Mouse (Mus musculus): ENCODE results near the gene Gli2. TPM values are rescaled to one million over a fixed set of nuclear protein-coding genes. Genes with fewer than 3 reads are reported as not detected.

Gene Gli2
- polyA plus RNA-seq, 1 experiment from 2014 or later: 17.8 TPM

DNA sequence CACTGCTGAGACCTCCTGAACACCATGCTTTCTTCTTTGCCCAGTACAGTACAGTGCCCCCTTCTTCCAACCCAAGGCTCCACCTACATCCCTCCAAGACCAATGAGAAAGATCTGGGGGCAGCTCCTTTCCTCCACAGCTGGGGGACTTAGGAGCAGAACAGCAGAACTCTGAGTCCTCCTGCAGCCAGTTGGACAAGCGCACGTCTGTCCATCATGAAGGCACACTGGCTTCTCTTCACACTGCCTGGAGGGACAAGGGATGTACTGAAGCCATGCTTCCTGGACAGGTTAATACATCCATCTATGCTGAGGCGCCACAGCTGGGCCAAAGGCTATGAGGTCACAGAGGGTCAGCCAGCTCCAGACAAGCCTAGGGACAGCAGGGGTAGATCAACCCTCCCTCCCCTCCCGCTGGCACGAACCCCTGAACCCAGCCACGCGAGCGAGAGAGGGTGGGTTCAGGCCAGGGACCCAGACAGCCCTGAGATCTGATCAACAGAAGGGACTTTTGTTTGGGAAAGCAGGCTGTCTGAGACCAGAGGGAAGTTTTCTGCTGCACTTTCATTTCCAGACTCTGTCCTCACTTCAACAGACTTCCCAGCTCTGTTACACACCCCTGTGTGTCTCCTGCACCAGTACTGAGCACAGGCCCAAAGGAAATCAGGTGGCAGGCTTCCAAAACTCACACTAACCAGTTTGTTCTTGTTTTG is 27.6 kb downstream of the Gli2 start:
- 0 out of 2 replicates have a peak, but pooled peaks cover 7% of the 10 kb centered on the region for H3K4me1 ChIP-seq (ENCODE audit: control insufficient read depth, insufficient read depth, low read length)
- 50% methylated on average over 8 of the region's 8 CpGs for WGBS
- no peak for ATAC-seq (ENCODE audit: insufficient number of reproducible peaks, low FRiP score, low TSS enrichment, low read depth)

GRCm38 (mm10) chr1:119022311-119022710 is 31.1 kb downstream of the Gli2 start:
- DNase-seq (ENCODE audit: low spot score) (no peak), ATAC-seq (ENCODE audit: insufficient number of reproducible peaks, low FRiP score, low TSS enrichment, low read depth) (no peak)
- Histone ChIP-seq H3K9ac (ENCODE audit: low read length) (no peak overlapping the region), H3K27me3 (ENCODE audit: control insufficient read depth, insufficient read depth, low read length) (no peaks in the 10 kb centered on the region), H3K9me3 (ENCODE audit: control insufficient read depth, low read length) (no peaks in the 10 kb centered on the region), H3K4me2 (ENCODE audit: low read depth, severe bottlenecking) (no peak overlapping the region), H3K36me3 (ENCODE audit: control insufficient read depth, insufficient read depth, low read length) (no peaks in the 10 kb centered on the region), H3K4me1 (ENCODE audit: control insufficient read depth, insufficient read depth, low read length) (0 out of 2 replicates have a peak, but pooled peaks cover 6% of the 10 kb centered on the region), H3K4me3 (ENCODE audit: low read depth, low read length) (no peak overlapping the region), H3K27ac (replicated peaks; ENCODE audit: low read depth, low read length) (no peak overlapping the region)
- WGBS: 93% methylated on average over 1 of the region's 1 CpGs

More for the DNA sequence above, 27.6 kb downstream of the Gli2 start:
- no peak for DNase-seq (ENCODE audit: low spot score)
- no peak overlapping the region for H3K4me3 ChIP-seq (ENCODE audit: low read depth, low read length)
- H3K4me2 ChIP-seq (ENCODE audit: low read depth, severe bottlenecking): no peak overlapping the region
- H3K9ac ChIP-seq (ENCODE audit: low read length): no peak overlapping the region
- no peaks in the 10 kb centered on the region; the same call in 1 of the 2 replicates for H3K36me3 ChIP-seq (ENCODE audit: control insufficient read depth, insufficient read depth, low read length)
- H3K27me3 ChIP-seq (ENCODE audit: control insufficient read depth, insufficient read depth, low read length): no peaks in the 10 kb centered on the region
- no peak overlapping the region for H3K27ac ChIP-seq (replicated peaks; ENCODE audit: low read depth, low read length)
- no peaks in the 10 kb centered on the region for H3K9me3 ChIP-seq (ENCODE audit: control insufficient read depth, low read length)

- H3K27ac ChIP-seq (replicated peaks; ENCODE audit: low read depth, low read length): no peak overlapping the region
- no peak overlapping the region for H3K9ac ChIP-seq (ENCODE audit: low read length)
- no peak overlapping the region for H3K4me2 ChIP-seq (ENCODE audit: low read depth, severe bottlenecking)
- DNase-seq (ENCODE audit: low spot score): no peak
- ATAC-seq (ENCODE audit: insufficient number of reproducible peaks, low FRiP score, low TSS enrichment, low read depth): no peak
- H3K9me3 ChIP-seq (ENCODE audit: control insufficient read depth, low read length): no peaks in the 10 kb centered on the region
- no peak overlapping the region for H3K4me3 ChIP-seq (ENCODE audit: low read depth, low read length)
- no peaks in the 10 kb centered on the region for H3K36me3 ChIP-seq (ENCODE audit: control insufficient read depth, insufficient read depth, low read length)
- no peaks in the 10 kb centered on the region for H3K4me1 ChIP-seq (ENCODE audit: control insufficient read depth, insufficient read depth, low read length)
- WGBS: 96% methylated on average over 2 of the region's 2 CpGs
- no peaks in the 10 kb centered on the region for H3K27me3 ChIP-seq (ENCODE audit: control insufficient read depth, insufficient read depth, low read length)
Measured at GRCm38 (mm10) chr1:119020092-119020491, 33.3 kb downstream of the Gli2 start.

DNA sequence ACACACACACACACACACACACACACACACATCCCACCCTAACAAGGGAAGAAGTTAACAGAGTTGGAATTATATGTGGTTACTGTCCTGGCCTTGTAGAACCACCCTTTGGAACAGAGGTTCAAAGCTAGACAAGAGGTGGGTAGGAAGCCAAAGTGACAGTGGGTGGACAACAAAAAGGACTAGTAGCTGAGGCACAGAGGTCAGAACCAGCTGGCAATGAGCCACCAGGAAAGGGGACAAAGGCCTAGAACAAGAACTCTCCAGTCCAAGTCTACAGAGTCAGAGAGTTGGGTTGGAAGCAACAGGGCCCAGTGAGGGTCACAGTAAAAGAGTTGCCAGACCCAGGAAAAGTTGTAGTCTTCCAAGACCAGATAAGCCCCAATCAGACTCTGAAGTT is 34.4 kb downstream of the Gli2 start:
- Histone ChIP-seq H3K4me2 (ENCODE audit: low read depth, severe bottlenecking) (no peak overlapping the region), H3K4me1 (ENCODE audit: control insufficient read depth, insufficient read depth, low read length) (no peaks in the 10 kb centered on the region), H3K9ac (ENCODE audit: low read length) (no peak overlapping the region), H3K27ac (replicated peaks; ENCODE audit: low read depth, low read length) (no peak overlapping the region), H3K27me3 (ENCODE audit: control insufficient read depth, insufficient read depth, low read length) (no peaks in the 10 kb centered on the region), H3K4me3 (ENCODE audit: low read depth, low read length) (no peak overlapping the region), H3K36me3 (ENCODE audit: control insufficient read depth, insufficient read depth, low read length) (no peaks in the 10 kb centered on the region), H3K9me3 (ENCODE audit: control insufficient read depth, low read length) (no peaks in the 10 kb centered on the region)
- DNase-seq (ENCODE audit: low spot score): no peak
- no peak for ATAC-seq (ENCODE audit: insufficient number of reproducible peaks, low FRiP score, low TSS enrichment, low read depth)

DNA sequence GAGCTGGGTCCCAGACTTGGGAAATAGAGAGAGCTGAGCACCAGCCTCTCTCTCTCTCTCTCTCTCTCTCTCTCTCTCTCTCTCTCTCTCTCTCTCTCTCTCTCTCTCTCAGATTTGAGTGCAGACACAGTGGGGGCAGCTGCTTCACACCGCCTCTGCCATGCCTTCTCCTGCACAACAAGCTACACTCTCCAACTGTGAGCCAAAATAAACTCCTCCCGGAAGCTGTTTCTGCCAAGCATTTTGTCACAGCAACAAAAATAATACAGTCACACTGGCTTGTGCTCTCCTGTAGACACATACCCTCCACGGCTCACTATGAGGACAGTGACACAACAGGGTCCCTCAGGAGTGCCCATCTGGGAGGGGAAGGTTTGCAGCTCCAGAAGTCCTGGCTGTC is 36.6 kb downstream of the Gli2 start:
- H3K4me3 ChIP-seq (ENCODE audit: low read depth, low read length): no peak overlapping the region
- no peaks in the 10 kb centered on the region for H3K9me3 ChIP-seq (ENCODE audit: control insufficient read depth, low read length)
- WGBS: 85% methylated on average over 3 of the region's 3 CpGs
- ATAC-seq (ENCODE audit: insufficient number of reproducible peaks, low FRiP score, low TSS enrichment, low read depth) (no peak), DNase-seq (ENCODE audit: low spot score) (no peak)
- no peak overlapping the region for H3K9ac ChIP-seq (ENCODE audit: low read length)
- no peaks in the 10 kb centered on the region for H3K36me3 ChIP-seq (ENCODE audit: control insufficient read depth, insufficient read depth, low read length)
- no peaks in the 10 kb centered on the region for H3K27me3 ChIP-seq (ENCODE audit: control insufficient read depth, insufficient read depth, low read length)
- H3K4me2 ChIP-seq (ENCODE audit: low read depth, severe bottlenecking): no peak overlapping the region
- H3K27ac ChIP-seq (replicated peaks; ENCODE audit: low read depth, low read length): no peak overlapping the region
- H3K4me1 ChIP-seq (ENCODE audit: control insufficient read depth, insufficient read depth, low read length): no peaks in the 10 kb centered on the region

- ATAC-seq (ENCODE audit: insufficient number of reproducible peaks, low FRiP score, low TSS enrichment, low read depth): no peak
Measured at GRCm38 (mm10) chr1:119015108-119015507, 38.3 kb downstream of the Gli2 start.

DNA sequence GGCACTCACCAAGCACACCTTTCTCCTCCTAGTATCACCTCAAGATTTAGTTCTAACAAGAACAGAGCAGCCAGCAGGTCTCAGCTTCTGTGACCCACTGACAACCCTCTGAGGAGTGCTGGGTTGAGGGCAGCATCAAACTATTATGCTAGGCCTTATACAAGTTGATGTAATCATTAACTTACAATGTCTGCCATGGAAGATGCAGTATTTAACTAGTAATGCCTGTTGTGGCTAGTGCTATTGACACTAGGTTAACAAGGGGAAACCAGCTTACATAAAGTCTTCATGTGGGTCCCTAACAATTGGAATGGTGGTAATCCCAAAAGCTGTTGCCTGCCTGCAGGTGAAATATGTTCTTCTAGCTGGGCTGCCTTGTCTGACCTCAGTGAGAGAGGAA is 44.5 kb downstream of the Gli2 start:
- Histone ChIP-seq H3K9ac (ENCODE audit: low read length) (no peak overlapping the region), H3K4me2 (ENCODE audit: low read depth, severe bottlenecking) (no peak overlapping the region), H3K4me3 (ENCODE audit: low read depth, low read length) (no peak overlapping the region), H3K27me3 (ENCODE audit: control insufficient read depth, insufficient read depth, low read length) (no peaks in the 10 kb centered on the region), H3K27ac (replicated peaks; ENCODE audit: low read depth, low read length) (no peak overlapping the region), H3K4me1 (ENCODE audit: control insufficient read depth, insufficient read depth, low read length) (peaks cover 10% of the 10 kb centered on the region; the same call in 1 of the 2 replicates), H3K9me3 (ENCODE audit: control insufficient read depth, low read length) (no peaks in the 10 kb centered on the region), H3K36me3 (ENCODE audit: control insufficient read depth, insufficient read depth, low read length) (no peaks in the 10 kb centered on the region)
- DNase-seq (ENCODE audit: low spot score) (no peak), ATAC-seq (ENCODE audit: insufficient number of reproducible peaks, low FRiP score, low TSS enrichment, low read depth) (no peak)

More at GRCm38 (mm10) chr1:119015108-119015507, 38.3 kb downstream of the Gli2 start:
- DNase-seq (ENCODE audit: low spot score): no peak
- Histone ChIP-seq H3K9me3 (ENCODE audit: control insufficient read depth, low read length) (no peaks in the 10 kb centered on the region), H3K27me3 (ENCODE audit: control insufficient read depth, insufficient read depth, low read length) (no peaks in the 10 kb centered on the region), H3K27ac (replicated peaks; ENCODE audit: low read depth, low read length) (no peak overlapping the region), H3K4me1 (ENCODE audit: control insufficient read depth, insufficient read depth, low read length) (no peaks in the 10 kb centered on the region), H3K4me3 (ENCODE audit: low read depth, low read length) (no peak overlapping the region), H3K36me3 (ENCODE audit: control insufficient read depth, insufficient read depth, low read length) (no peaks in the 10 kb centered on the region), H3K9ac (ENCODE audit: low read length) (no peak overlapping the region), H3K4me2 (ENCODE audit: low read depth, severe bottlenecking) (no peak overlapping the region)
- WGBS: 73% methylated on average over 6 of the region's 6 CpGs

DNA sequence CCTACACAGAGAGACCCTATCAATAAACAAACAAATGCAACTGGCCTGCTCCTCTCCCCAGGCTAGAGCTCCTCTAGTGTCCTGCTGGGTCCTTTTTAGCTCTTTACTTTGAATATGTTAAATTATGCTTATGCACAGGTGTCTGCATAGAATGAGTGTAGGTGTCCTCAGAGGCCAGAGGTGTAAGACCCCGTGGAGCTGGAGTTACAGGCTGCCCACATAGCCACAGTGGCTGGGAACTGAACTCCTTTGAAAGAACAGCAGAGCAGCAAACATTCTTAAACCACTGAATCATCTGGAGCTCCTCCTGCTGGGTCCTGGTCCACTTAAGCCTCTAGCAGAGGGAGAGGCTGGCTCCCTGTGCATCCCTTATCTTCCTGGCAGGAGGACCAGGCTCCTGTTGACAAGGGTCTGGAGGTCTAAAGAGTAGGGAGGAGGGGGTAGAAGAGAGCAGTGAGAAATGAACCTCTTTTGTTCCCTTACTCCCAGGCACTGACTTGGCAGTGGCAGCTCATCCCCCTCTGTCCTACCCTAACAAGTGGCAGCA is 49.5 kb downstream of the Gli2 start:
- WGBS: 21% methylated on average over 1 of the region's 1 CpGs
- ATAC-seq (ENCODE audit: insufficient number of reproducible peaks, low FRiP score, low TSS enrichment, low read depth) (no peak), DNase-seq (ENCODE audit: low spot score) (no peak)
- H3K27ac ChIP-seq (replicated peaks; ENCODE audit: low read depth, low read length): no peak overlapping the region
- H3K4me3 ChIP-seq (ENCODE audit: low read depth, low read length): no peak overlapping the region
- H3K36me3 ChIP-seq (ENCODE audit: control insufficient read depth, insufficient read depth, low read length): 0 out of 2 replicates have a peak, but pooled peaks cover 4% of the 10 kb centered on the region
- no peak overlapping the region for H3K9ac ChIP-seq (ENCODE audit: low read length)
- H3K27me3 ChIP-seq (ENCODE audit: control insufficient read depth, insufficient read depth, low read length): no peaks in the 10 kb centered on the region
- no peak overlapping the region for H3K4me2 ChIP-seq (ENCODE audit: low read depth, severe bottlenecking)
- peaks cover 22% of the 10 kb centered on the region for H3K4me1 ChIP-seq (ENCODE audit: control insufficient read depth, insufficient read depth, low read length)
- no peaks in the 10 kb centered on the region for H3K9me3 ChIP-seq (ENCODE audit: control insufficient read depth, low read length)

Data from limb, embryonic 11.5 days (tissue).